Mouse (Mus musculus) hindbrain, embryonic 12.5 days (tissue): ENCODE results near the gene Tmem108. TPM values are rescaled to one million over a fixed set of nuclear protein-coding genes. Genes with fewer than 3 reads are reported as not detected.

ENCODE experiments used
- ATAC-seq: fragments of 200-750 bp; cut with Nextera tagmentation; 2 replicates; pipeline ENCODE4 v1.8.0; 2017; ENCODE audit warnings: moderate TSS enrichment; ENCODE audit not compliant: low FRiP score
- H3K27ac ChIP-seq: fragments of 300-500 bp; sonication (generic); 2 replicates; pipeline ENCODE4 v1.5.1; 2016; ENCODE audit warnings: mild to moderate bottlenecking
- H3K27me3 ChIP-seq: fragments of 300-500 bp; sonication (generic); 2 replicates; pipeline ENCODE4 v1.6.1; 2016; ENCODE audit warnings: mild to moderate bottlenecking
- H3K36me3 ChIP-seq: fragments of 300-500 bp; sonication (generic); 2 replicates; pipeline ENCODE4 v1.6.1; 2016; ENCODE audit warnings: mild to moderate bottlenecking
- H3K4me1 ChIP-seq: fragments of 300-500 bp; sonication (generic); 2 replicates; pipeline ENCODE4 v1.6.1; 2016
- H3K4me2 ChIP-seq: fragments of 300-500 bp; sonication (generic); replicated peaks from 2 replicates; pipeline ENCODE4 v1.6.1; 2016; ENCODE audit warnings: mild to moderate bottlenecking
- H3K4me3 ChIP-seq: fragments of 300-500 bp; sonication (generic); 2 replicates; pipeline ENCODE4 v1.5.1; 2016; ENCODE audit warnings: mild to moderate bottlenecking
- H3K9ac ChIP-seq: fragments of 300-500 bp; sonication (generic); 2 replicates; pipeline ENCODE4 v1.6.1; 2016; ENCODE audit warnings: mild to moderate bottlenecking, moderate library complexity
- H3K9me3 ChIP-seq: fragments of 300-500 bp; sonication (generic); replicated peaks from 2 replicates; pipeline ENCODE4 v1.6.1; 2016; ENCODE audit warnings: mild to moderate bottlenecking
- WGBS: fragments of 180-500 bp; shearing (Covaris S2); methylation state at CpG from one replicate; pipeline ENCODE4 v1.1.7; 2016; 5-methylcytosine and 5-hydroxymethylcytosine counted together
- polyA plus RNA-seq: library from polyadenylated mRNA; unstranded; fragments of >200 nt; fragmentation: Nextera tagmentation; extraction: Ambion mirVana; gene quantifications from 2 replicates; pipeline ENCODE4 v1.2.1, GENCODE M21; 2016

Tmem108 gene
- polyA plus RNA-seq, 1 experiment from 2014 or later = 22.4 TPM

DNA sequence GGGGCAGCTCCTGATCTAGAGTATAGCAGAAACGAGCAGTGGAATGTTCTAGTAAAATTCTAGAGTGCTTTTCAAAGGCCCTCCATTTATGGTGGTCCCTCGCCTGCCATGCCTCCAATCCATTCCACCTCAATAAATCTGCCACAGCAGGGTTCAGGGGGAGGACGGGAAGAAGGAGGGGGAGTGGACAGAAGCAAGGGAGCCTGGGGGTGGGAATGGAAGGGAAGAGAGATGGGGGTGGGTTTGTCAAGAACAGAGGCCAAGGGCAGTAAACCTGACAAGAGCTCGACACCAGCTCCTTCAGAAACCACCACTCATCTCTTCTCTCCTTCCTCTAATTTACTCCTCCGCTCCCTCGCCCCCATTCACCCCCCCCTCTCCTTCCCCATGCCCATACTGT, 238.6 kb downstream of the Tmem108 start:
- WGBS = 61% methylated on average over 5 of the region's 6 CpGs
- no peak overlapping the region for H3K4me2 ChIP-seq
- H3K27ac ChIP-seq = no peak overlapping the region
- no peaks in the 10 kb centered on the region for H3K27me3 ChIP-seq
- no peak for ATAC-seq
- no peaks in the 10 kb centered on the region for H3K36me3 ChIP-seq
- H3K9ac ChIP-seq = no peak overlapping the region
- H3K4me3 ChIP-seq = no peak overlapping the region
- H3K9me3 ChIP-seq = no peaks in the 10 kb centered on the region
- H3K4me1 ChIP-seq = peaks cover 31% of the 10 kb centered on the region

- H3K27me3 ChIP-seq = no peaks in the 10 kb centered on the region
- H3K4me2 ChIP-seq = no peak overlapping the region
- no peak overlapping the region for H3K27ac ChIP-seq
- WGBS = 37% methylated on average over 2 of the region's 2 CpGs
- H3K9ac ChIP-seq = no peak overlapping the region
- no peak for ATAC-seq
- no peaks in the 10 kb centered on the region for H3K36me3 ChIP-seq
- H3K9me3 ChIP-seq = no peaks in the 10 kb centered on the region
- peaks cover 6% of the 10 kb centered on the region; the same call in 1 of the 2 replicates for H3K4me1 ChIP-seq
- no peak overlapping the region for H3K4me3 ChIP-seq
Measured at GRCm38 (mm10) chr9:103513884-103514283, 247.8 kb downstream of the Tmem108 start.

- no peaks in the 10 kb centered on the region for H3K27me3 ChIP-seq
- H3K4me3 ChIP-seq = no peak overlapping the region
- no peak overlapping the region for H3K9ac ChIP-seq
- no peak for ATAC-seq
- H3K36me3 ChIP-seq = no peaks in the 10 kb centered on the region
- H3K4me1 ChIP-seq = peaks cover 6% of the 10 kb centered on the region; the same call in 1 of the 2 replicates
- H3K27ac ChIP-seq = no peak overlapping the region
- no peak overlapping the region for H3K4me2 ChIP-seq
- WGBS = 63% methylated on average over 6 of the region's 6 CpGs
- H3K9me3 ChIP-seq = no peaks in the 10 kb centered on the region
Measured at GRCm38 (mm10) chr9:103512257-103512656, 249.4 kb downstream of the Tmem108 start.

- H3K27me3 ChIP-seq = no peaks in the 10 kb centered on the region; the same call in 1 of the 2 replicates
- no peak for ATAC-seq
- no peak overlapping the region for H3K4me2 ChIP-seq
- H3K36me3 ChIP-seq = no peaks in the 10 kb centered on the region
- H3K4me1 ChIP-seq = peaks cover 21% of the 10 kb centered on the region
- no peak overlapping the region for H3K4me3 ChIP-seq
- no peak overlapping the region for H3K9ac ChIP-seq
- no peak overlapping the region for H3K27ac ChIP-seq
- no peaks in the 10 kb centered on the region for H3K9me3 ChIP-seq
- 81% methylated on average over 7 of the region's 7 CpGs for WGBS
Measured at GRCm38 (mm10) chr9:103506968-103507584, 254.6 kb downstream of the Tmem108 start.

DNA sequence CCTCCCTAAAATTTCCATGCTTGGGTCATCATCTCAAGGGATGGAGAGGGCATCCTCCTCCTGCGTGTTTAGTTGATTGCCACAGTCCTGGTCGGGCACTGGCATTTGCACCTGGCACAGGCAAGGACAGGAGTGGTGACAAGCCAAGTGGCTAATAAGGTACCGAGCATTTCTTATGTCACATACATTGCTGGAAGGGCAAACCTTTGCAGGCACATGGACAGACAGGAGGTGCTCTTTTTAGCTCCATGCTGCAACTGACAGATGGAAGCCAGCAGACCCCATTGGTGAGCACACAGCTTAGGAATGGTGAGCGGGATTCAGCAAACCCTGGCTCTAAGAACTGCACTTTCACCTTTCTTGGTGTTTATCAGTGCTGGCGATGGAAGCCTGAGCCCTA, 256.6 kb downstream of the Tmem108 start:
- H3K4me2 ChIP-seq = no peak overlapping the region
- peak overlapping the region; percentile 55 for H3K27ac ChIP-seq
- ATAC-seq = peak; percentile 47
- peaks cover 4% of the 10 kb centered on the region for H3K27me3 ChIP-seq
- no peaks in the 10 kb centered on the region for H3K9me3 ChIP-seq
- H3K9ac ChIP-seq = no peak overlapping the region
- H3K4me1 ChIP-seq = peaks cover 31% of the 10 kb centered on the region
- WGBS = 50% methylated on average over 5 of the region's 5 CpGs
- no peaks in the 10 kb centered on the region for H3K36me3 ChIP-seq
- no peak overlapping the region for H3K4me3 ChIP-seq

- no peak overlapping the region for H3K9ac ChIP-seq
- no peaks in the 10 kb centered on the region for H3K36me3 ChIP-seq
- peak overlapping the region; percentile 53 for H3K27ac ChIP-seq
- H3K4me2 ChIP-seq = no peak overlapping the region
- peak; percentile 92 for ATAC-seq
- peaks cover 35% of the 10 kb centered on the region for H3K4me1 ChIP-seq
- WGBS = 34% methylated on average over 1 of the region's 1 CpGs
- peaks cover 8% of the 10 kb centered on the region for H3K27me3 ChIP-seq
- no peaks in the 10 kb centered on the region for H3K9me3 ChIP-seq
- no peak overlapping the region for H3K4me3 ChIP-seq
Measured at GRCm38 (mm10) chr9:103504646-103505045, 257.0 kb downstream of the Tmem108 start.

GRCm38 (mm10) chr9:103503586-103504298, 257.9 kb downstream of the Tmem108 start:
- peak overlapping the region; percentile 53 for H3K27ac ChIP-seq
- 86% methylated on average over 3 of the region's 3 CpGs for WGBS
- H3K4me1 ChIP-seq = peaks cover 37% of the 10 kb centered on the region
- 0 out of 2 replicates have a peak, but pooled peaks cover 7% of the 10 kb centered on the region for H3K36me3 ChIP-seq
- no peak overlapping the region for H3K4me3 ChIP-seq
- H3K4me2 ChIP-seq = no peak overlapping the region
- no peak overlapping the region for H3K9ac ChIP-seq
- H3K27me3 ChIP-seq = peaks cover 17% of the 10 kb centered on the region
- H3K9me3 ChIP-seq = no peaks in the 10 kb centered on the region
- no peak for ATAC-seq

DNA sequence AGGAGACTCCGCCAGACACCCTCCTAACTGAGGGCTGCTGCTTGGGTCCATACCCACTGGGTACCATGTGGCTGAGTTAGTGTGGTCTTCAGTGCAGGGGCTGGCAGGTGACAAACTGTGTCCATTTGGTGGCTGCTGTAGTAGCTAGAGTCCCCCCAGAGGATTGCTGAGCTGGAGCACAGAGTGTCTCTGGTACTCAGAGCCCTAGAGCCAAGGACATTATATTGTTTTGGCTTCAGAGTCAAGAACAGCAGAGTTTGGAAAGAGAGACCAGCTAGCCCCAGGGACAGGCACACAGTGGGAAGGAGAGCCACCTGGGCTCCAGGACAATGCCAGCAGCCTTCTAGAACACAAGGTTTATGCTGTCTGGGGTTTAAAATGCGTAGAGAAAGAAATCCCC, 259.0 kb downstream of the Tmem108 start:
- H3K27me3 ChIP-seq = peaks cover 27% of the 10 kb centered on the region
- ATAC-seq = no peak
- H3K4me1 ChIP-seq = peaks cover 37% of the 10 kb centered on the region
- 69% methylated on average over 2 of the region's 2 CpGs for WGBS
- no peak overlapping the region for H3K4me3 ChIP-seq
- H3K27ac ChIP-seq = no peak overlapping the region
- H3K4me2 ChIP-seq = no peak overlapping the region
- H3K36me3 ChIP-seq = 0 out of 2 replicates have a peak, but pooled peaks cover 7% of the 10 kb centered on the region
- no peaks in the 10 kb centered on the region for H3K9me3 ChIP-seq
- no peak overlapping the region for H3K9ac ChIP-seq

DNA sequence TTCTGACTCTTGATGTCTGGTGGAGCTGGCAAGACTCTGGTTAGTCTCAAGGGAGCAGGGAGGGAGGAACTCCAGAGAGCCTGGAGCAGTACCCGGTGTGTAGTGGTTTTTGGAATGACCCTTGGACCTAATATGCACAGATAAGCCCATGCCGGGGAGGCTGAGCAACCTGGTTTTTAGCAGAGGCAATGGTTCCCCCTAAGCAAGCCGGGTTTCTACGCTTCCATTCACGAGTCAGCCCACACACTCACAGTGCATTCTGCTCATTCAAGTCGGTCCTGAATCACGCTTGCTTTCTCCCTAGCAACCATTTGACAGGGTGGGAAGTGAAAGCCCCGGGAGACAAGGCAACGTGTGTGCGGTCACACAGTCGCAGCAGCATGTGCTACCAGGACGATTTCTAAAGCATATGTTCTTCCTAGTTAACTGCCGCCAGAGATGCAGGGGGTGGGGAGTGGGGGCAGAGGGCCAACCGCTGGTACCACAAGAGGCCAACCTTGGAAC, 259.7 kb downstream of the Tmem108 start:
- Histone ChIP-seq H3K9ac (peak overlapping the region; percentile 25), H3K4me2 (peak overlapping the region; percentile 19; the same call in 1 of the 2 replicates), H3K36me3 (0 out of 2 replicates have a peak, but pooled peaks cover 7% of the 10 kb centered on the region), H3K27ac (peak overlapping the region; percentile 45; the same call in 1 of the 2 replicates), H3K27me3 (peaks cover 31% of the 10 kb centered on the region), H3K4me3 (no peak overlapping the region), H3K4me1 (peaks cover 34% of the 10 kb centered on the region), H3K9me3 (no peaks in the 10 kb centered on the region)
- 11% methylated on average over 14 of the region's 14 CpGs for WGBS
- ATAC-seq = peak; percentile 58

- no peak overlapping the region for H3K4me2 ChIP-seq
- 0 out of 2 replicates have a peak, but pooled peaks cover 7% of the 10 kb centered on the region for H3K36me3 ChIP-seq
- H3K27ac ChIP-seq = no peak overlapping the region
- H3K4me3 ChIP-seq = no peak overlapping the region
- peaks cover 31% of the 10 kb centered on the region for H3K4me1 ChIP-seq
- H3K9me3 ChIP-seq = no peaks in the 10 kb centered on the region
- H3K9ac ChIP-seq = no peak overlapping the region
- ATAC-seq = no peak
- WGBS = 83% methylated on average over 18 of the region's 18 CpGs
- peaks cover 35% of the 10 kb centered on the region for H3K27me3 ChIP-seq
Measured at GRCm38 (mm10) chr9:103499366-103499765, 262.3 kb downstream of the Tmem108 start.

DNA sequence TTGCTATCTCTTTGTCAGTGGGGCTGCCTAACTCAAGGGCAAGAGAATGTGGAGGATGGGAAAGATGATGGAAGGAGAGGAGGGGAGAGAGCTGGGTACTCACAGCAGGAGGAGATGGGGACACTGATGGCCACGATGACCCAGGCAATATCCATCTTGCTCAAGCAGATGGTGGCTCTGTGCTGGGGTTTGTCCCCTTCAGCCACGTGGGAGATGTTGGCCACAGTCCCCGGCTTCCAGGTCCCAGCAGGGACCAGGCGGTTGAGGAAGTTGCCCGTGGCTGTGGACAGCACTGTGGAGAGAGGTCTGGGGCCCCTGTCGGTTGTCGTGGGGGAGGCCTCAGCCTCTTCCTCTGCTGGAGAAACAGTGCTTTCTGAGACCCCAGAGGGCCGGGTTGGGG, 262.9 kb downstream of the Tmem108 start:
- 69% methylated on average over 8 of the region's 8 CpGs for WGBS
- Histone ChIP-seq H3K36me3 (0 out of 2 replicates have a peak, but pooled peaks cover 7% of the 10 kb centered on the region), H3K27me3 (peaks cover 35% of the 10 kb centered on the region), H3K9me3 (no peaks in the 10 kb centered on the region), H3K9ac (no peak overlapping the region), H3K4me1 (peaks cover 32% of the 10 kb centered on the region), H3K4me3 (no peak overlapping the region), H3K27ac (no peak overlapping the region), H3K4me2 (no peak overlapping the region)
- no peak for ATAC-seq

GRCm38 (mm10) chr9:103495391-103495790, 266.2 kb downstream of the Tmem108 start:
- H3K4me3 ChIP-seq = no peak overlapping the region
- peaks cover 13% of the 10 kb centered on the region for H3K4me1 ChIP-seq
- WGBS = 82% methylated on average over 11 of the region's 11 CpGs
- ATAC-seq = no peak
- no peak overlapping the region for H3K9ac ChIP-seq
- no peaks in the 10 kb centered on the region for H3K9me3 ChIP-seq
- H3K27me3 ChIP-seq = peaks cover 51% of the 10 kb centered on the region
- 0 out of 2 replicates have a peak, but pooled peaks cover 7% of the 10 kb centered on the region for H3K36me3 ChIP-seq
- H3K4me2 ChIP-seq = no peak overlapping the region
- no peak overlapping the region for H3K27ac ChIP-seq
